Mouse (Mus musculus) G1E (cell line): Measurements from ENCODE around the gene Ilf3.

ENCODE experiments used
- CTCF ChIP-seq: IDR thresholded peaks from 2 replicates; pipeline ENCODE4 v1.5.1; 2012; ENCODE audit warnings: low read depth, low read length, inconsistent platforms, mixed read lengths
- GATA1 ChIP-seq: IDR thresholded peaks from 2 replicates; pipeline ENCODE4 v1.6.1; 2012; ENCODE audit warnings: borderline replicate concordance, low read length, inconsistent platforms, mixed read lengths
- GATA2 ChIP-seq: IDR thresholded peaks from 2 replicates; pipeline ENCODE4 v1.6.1; 2012; ENCODE audit warnings: low read depth, low read length, inconsistent platforms, borderline replicate concordance
- POLR2AphosphoS5 ChIP-seq: IDR thresholded peaks from 2 replicates; pipeline ENCODE4 v1.6.1; 2012; ENCODE audit warnings: low read depth, low read length, inconsistent platforms; ENCODE audit not compliant: insufficient replicate concordance
- TAL1 ChIP-seq: conservative IDR thresholded peaks from 2 replicates; pipeline ENCODE4 v1.6.1; 2012; ENCODE audit warnings: low read depth, low read length, inconsistent platforms, mixed read lengths

- TF ChIP-seq CTCF = no peak
- TF ChIP-seq TAL1 = no peak
- TF ChIP-seq GATA1 = no peak
- TF ChIP-seq POLR2AphosphoS5 = no peak
- TF ChIP-seq GATA2 = no peak
Measured at GRCm38 (mm10) chr9:21440387-21440786, 72.7 kb downstream of the Ilf3 start.
